Mouse (Mus musculus) right cerebral cortex, adult 18-20 months (tissue): ENCODE results near the gene Gcc1.
A peak's percentile ranks its signal among the peaks of the same experiment; 100 is the strongest.

ENCODE experiments used
- DNase-seq: peaks from one replicate; pipeline ENCODE4 v3.0.0; 2022; ENCODE audit warnings: mixed read lengths

Gcc1 gene

GRCm38 (mm10) chr6:28428290-28428689 lies at the start of gene Gcc1:
TSS of gene Gcc1 (minus strand) at chr6:28428390.
- DNase-seq: no peak

DNA sequence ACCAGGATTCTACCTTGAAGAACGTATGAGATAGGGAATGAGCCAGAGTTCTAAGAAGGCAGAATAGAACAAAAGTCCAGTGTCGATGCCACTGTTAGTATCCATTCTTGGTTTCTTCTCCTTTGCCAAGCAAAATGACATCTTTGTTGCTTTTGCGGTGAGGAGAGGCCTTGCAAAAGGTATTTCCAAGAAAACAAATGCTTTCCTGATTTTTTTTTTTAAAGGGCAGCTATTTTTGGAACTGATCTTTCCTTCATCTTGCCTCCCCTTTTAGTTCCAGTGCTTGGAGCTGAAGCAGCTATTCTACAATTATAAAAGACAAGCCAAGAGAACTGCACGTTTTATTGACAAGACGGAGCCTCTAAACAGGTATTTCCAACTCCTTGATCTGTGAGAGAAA lies 46.6 kb upstream of the Gcc1 start, which contains the start of gene Snd1:
TSS of gene Snd1 (plus strand) at position 301 of the 400 bp plus-strand sequence.
- DNase-seq: no peak

DNA sequence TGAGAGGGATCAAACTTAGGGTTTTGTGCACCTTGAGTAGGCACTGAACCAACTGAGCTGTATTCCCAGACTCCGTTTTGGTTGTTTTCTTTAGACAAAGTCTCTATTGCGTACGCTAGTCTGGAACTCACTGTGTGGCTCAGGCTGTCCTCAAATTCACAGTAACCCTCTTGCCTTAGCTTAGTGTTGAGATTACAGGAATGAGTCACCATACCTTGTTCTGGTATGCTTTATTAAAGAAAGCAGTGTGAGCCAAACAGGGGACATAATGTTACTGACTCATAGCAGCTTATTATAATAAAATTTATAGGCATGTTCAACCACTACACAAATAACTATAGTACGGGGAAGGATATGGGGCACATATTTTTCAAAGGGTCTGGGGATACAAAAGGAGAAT lies 46.0 kb upstream of the Gcc1 start:
- DNase-seq: no peak

- no peak for DNase-seq
Observed at GRCm38 (mm10) chr6:28471284-28472035, 43.3 kb upstream of the Gcc1 start.

GRCm38 (mm10) chr6:28470621-28471020 lies 42.4 kb upstream of the Gcc1 start:
- no peak for DNase-seq

- DNase-seq: no peak
Observed at GRCm38 (mm10) chr6:28470017-28470602, 41.9 kb upstream of the Gcc1 start.

GRCm38 (mm10) chr6:28464630-28465029 lies 36.4 kb upstream of the Gcc1 start:
- DNase-seq: no peak

DNA sequence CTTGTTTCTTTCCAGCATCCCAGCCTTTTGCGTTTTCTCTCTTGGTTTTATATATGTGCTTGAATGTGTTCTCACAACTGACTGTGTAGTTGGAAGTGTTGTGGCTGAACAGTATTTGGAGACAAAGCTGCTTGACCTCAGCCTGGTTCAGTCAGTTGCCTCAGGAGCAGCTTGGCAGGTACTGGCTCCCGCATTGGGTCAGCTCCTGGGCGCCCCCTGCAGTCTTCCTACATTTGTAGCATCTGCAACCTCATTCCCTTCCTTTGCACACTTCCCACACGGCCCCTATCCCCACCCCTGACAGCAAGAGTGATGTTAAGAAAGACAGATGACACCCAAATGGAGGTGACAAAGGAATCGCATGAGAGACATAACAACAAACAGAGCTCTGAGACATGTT lies 32.3 kb upstream of the Gcc1 start:
- peak; percentile 61 for DNase-seq

GRCm38 (mm10) chr6:28459221-28459668 lies 31.1 kb upstream of the Gcc1 start:
- DNase-seq: no peak

DNA sequence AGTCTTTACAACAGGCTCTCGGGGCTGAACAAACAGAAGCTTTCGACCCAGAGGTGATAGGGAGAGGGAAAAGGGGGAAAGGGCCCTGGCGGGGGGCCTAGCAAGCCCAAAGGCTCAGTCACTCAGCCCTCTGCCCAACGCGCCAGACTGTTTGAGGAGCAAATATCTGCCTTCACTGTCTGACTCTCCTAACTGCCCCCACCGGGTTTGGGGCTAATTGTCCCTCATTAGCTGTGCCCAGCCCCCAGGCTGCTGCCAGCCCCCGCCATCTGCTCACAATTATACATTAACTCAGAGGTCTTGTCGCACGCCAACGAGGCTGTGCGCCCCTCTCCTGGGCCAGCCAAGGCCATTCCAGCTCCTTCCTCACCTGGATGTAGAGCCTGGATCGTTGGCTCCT lies 22.8 kb upstream of the Gcc1 start:
- DNase-seq: no peak

- no peak for DNase-seq
Observed at GRCm38 (mm10) chr6:28450481-28450880, 22.3 kb upstream of the Gcc1 start.

DNA sequence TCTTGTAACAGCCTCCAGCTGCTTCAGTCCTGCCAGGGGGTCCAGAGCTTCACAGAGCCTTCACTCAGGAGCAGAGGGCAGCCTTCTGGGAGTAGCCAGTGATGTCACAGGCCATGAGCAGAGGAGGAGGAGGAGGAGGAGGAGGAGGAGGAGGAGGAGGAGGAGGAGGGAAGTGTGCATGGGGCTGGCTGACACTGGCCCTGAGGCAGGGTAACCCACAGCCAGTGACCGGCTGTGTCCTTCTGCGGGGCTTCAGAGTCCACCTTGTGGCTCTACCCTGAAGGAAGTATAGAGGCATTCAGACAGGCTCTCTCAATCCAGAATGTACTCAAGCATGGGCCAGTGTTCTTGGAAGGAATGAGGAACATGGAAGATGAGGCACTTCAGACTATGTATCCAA lies 21.1 kb upstream of the Gcc1 start, which contains the start of gene Pax4:
TSS of gene Pax4 (minus strand) at position 101 of the 400 bp plus-strand sequence.
- DNase-seq: no peak

DNA sequence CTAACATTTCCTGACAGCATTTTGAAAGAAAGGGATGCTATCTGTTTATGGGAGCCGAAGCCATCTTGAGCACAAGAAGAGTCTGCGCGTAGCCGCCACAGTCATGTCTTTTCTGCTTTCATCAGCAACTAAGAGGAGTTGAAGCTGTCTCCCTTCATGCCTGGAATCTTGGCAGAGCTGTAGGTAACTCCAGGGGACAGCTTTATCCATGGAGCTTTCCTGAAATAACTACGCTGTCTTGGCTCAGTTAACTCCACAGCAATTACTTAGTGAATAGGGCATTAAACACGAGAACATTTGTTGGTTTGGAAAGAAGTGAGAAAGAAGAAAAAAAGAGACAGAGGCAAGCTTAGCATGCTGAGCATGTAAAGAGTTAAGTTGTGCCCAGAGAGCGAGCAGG lies 19.7 kb upstream of the Gcc1 start:
- no peak for DNase-seq

GRCm38 (mm10) chr6:28431538-28431855 lies 3.3 kb upstream of the Gcc1 start:
- DNase-seq: no peak

DNA sequence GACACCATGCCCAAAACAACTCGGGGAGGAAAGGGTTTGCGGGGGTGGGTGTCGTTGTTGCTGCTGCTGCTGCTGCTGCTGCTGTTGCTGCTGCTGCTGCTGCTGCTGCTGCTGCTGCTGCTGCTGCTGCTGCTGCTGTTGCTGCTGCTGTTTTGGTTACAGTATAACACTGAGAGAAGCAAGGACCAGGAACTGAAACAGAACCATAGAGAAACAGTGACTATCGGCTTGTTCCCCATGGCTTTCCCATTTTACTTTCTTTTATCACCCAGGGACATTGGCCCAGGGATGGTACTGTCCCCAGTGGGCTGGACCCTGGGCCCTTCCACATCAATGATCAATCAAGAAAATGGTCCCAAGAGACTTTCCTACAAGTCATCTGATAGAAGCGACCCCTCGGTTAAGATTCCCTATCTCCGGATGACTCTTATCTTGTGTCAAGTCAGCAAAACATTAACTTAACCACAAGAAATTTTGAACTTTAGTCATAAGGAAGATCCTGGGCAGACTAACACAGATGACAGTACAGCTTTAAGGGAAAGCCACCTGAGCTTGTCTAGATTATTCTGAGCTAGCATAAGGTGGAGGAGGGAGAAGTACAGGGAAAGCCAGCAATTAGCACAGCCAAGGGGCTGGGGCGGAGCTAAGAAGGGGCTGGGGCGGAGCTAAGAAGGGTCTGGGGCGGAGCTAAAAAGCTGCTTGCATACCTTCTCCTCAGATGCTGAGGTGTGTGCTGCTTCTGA lies 2.8 kb upstream of the Gcc1 start:
- DNase-seq: no peak

DNA sequence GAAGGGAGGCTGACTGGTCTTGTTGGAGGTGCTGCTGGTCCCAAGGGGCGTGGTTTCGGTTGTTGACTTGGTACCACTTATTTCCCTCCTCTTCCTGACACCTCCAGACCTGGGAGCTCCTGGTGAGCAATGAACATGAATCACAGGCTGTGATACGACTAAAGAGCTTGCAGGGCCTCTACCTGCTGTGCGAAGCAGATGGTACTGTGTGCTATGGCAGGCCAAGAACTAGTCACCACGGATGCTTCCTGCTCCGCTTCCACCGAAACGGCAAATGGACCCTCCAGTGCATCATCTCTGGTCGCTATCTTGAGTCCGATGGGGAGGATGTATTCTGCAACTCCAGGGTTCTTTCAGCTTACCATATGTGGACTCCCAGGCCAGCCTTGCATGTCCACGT lies 1.7 kb upstream of the Gcc1 start:
- no peak for DNase-seq

- DNase-seq: no peak
Observed at GRCm38 (mm10) chr6:28427096-28427839, 922 bp downstream of the Gcc1 start, which contains the start of gene Fscn3. TSS of gene Fscn3 (plus strand) at chr6:28427789.

GRCm38 (mm10) chr6:28425019-28425418 lies 3.2 kb downstream of the Gcc1 start:
- no peak for DNase-seq

GRCm38 (mm10) chr6:28423767-28424695 lies 4.2 kb downstream of the Gcc1 start:
- peak; percentile 66 for DNase-seq

GRCm38 (mm10) chr6:28423313-28423712 lies 4.9 kb downstream of the Gcc1 start, which contains the start of gene Arf5:
TSS of gene Arf5 (plus strand) at chr6:28423560.
- peak; percentile 93 for DNase-seq

- DNase-seq: no peak
Observed at GRCm38 (mm10) chr6:28422651-28423290, 5.4 kb downstream of the Gcc1 start.
